Mouse (Mus musculus) retina, postnatal 7 days (tissue): Measurements from ENCODE around the gene Smok3b.
A peak's percentile ranks its signal among the peaks of the same experiment; 100 is the strongest.

ENCODE experiments used
- DNase-seq: peaks from one replicate; pipeline ENCODE4 v3.0.0-alpha.2; 2012; ENCODE audit warnings: low read depth, low spot score

The Smok3b gene

DNA sequence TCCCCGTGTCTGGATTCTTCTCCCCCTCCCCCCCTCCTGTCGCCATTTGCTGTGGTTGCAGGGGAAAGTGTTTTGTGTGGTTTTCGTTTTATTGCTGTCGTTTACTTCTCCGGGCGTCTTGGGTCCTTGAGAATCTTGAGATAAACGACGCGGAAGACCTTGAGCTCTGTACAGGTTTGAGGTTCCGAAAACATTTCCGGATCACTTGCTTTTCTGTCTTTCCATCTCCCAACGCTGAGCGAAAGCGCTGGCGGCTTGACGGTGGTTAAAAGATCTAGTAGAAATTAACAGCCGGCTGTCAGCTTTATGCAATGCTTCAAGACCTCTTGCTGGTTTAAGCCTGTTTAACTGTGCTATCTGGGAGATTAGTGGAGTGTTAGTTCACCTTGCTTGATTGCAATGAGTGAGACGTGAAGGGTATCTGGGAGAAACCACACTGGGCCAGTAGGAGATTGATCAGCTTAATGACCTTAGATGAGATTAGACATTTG, 64.2 kb downstream of the Smok3b start:
- peak; percentile 50 for DNase-seq

DNA sequence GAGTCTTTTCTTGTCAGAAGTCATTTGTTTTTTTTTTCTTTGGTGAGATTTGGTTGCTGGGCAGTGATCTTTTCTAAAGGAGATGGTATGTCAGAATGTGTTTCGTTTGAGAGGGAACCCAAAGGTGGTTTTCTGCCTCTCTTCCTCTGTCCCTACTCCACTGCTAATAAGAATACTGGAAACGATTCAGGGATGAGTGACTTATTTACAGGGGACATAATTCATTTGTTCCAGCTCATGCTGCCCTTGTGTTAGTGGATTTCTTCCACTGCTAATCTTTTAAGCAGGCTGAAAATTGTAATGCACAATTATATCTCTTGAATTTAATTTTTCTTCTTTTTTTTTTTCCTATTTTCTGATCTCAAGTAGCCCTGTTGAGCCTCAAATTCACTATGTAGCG, 65.6 kb downstream of the Smok3b start:
- no peak for DNase-seq

DNA sequence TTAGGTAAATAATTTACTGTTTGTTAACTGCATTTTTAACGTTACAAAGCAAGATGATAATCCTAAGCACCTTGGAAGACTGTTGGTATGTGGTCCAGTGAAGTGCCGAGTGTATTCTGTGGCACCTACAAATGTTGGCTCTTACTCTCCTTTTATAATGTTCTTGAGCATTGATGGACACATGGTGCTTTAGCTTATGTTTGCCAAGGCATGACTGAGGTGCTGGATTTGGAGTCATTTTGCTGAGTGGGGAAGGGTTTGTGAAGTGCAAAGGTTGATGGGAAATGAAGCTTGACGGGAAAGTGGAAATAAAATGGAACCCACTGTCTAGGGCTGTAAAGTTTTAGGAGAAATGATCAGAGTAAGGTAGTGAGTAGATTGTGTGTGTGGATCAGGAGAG, 67.1 kb downstream of the Smok3b start:
- no peak for DNase-seq

DNA sequence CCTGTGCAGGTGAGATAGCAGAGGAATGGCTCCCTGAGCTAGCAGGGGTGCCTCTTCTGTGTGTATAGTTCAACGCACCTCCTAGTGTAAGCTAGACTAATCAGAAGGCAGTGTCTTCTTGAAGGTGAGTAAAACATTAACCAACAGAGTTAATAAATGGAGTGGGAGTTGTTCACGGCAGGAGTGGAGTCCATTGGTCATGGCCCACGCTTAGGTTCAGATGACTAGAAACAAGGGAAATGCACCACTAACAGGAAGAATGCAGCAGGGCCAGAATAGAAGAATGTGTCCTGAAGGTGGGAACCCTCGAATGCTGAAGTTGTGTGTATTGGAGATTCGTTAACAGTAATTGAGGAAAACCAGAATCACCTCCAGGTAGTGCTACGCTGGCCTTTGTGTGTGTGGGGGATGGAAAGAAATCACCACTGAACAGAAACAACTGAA, 67.9 kb downstream of the Smok3b start:
- DNase-seq, result no peak

DNA sequence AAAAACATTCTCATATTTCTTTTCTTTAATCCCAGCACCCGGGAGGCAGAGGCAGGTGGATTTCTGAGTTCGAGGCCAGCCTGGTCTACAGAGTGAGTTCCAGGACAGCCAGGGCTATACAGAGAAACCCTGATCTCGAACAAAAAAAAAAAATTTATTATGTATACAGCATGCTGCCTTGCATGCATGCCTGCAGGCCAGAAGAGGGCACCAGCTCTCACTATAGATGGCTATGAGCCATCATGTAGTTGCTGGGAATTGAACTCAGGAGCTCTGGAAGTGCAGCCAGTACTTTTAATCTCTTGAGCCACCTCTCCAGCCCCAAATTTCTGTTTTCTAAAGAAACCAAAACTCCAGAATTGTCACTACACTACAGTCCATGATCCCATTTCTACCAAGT, 69.0 kb downstream of the Smok3b start:
- DNase-seq, result no peak

DNA sequence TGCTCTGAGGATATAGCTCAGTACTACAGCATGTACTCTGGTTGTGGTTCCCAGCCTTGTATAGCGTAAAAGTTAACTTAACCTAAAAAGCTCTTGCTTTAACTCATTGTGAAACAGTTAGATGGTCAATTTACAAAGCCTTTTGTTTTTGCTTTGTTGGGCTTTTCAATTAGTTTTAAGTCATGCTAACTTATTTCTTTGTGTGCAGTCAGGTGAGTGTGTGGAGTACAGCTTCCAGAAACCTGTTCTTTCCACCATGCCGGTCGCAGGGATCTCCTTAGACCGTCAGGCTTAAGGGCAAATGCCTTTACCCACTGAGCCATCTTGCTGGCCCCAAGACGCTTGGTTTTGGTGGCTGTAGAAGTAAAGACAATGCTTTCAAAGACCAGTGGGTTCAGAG, 69.5 kb downstream of the Smok3b start:
- no peak for DNase-seq

DNA sequence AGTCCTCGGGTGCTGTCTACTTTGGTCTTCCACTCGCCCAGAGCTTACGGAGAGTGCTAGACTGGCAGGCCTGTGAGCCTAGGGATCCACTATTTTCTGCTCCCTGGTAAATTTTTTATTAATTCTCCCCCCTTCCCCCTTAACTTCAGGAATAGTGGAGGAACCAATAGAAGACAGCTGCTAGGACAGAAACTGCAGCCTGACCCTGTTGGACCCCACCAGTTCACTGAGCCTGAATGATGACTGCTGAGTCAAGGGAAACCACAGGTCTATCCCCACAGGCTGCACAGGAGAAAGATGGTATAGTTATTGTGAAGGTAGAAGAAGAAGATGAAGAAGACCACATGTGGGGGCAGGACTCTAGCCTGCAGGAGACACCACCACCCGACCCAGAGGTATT, 71.5 kb downstream of the Smok3b start:
- no peak for DNase-seq

DNA sequence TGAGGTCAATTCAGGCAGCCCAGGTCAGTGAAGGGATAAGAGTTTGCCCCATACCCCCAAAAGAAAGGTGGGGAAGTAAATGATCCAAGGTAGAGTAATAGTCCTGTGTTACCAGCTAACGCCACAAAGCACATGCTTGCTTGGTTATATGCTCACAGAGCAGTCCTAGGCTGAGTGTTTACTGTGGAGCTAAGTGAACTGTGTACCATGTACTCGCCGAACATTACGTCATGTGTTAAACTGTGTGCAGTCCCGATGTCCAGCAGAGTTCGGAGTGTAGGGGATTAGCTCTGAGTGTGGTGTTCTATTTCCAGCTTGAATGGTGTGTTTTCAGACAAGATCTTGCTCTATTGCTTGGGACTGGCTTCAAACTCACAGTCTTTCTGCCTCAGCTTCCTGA, 73.2 kb downstream of the Smok3b start:
- no peak for DNase-seq
